Mouse (Mus musculus) ES-Bruce4 (cell line): Measurements from ENCODE around the gene Dgkz.

Experiments
- CTCF ChIP-seq: IDR thresholded peaks from one replicate; pipeline ENCODE4 v1.8.1; 2011; ENCODE audit warnings: low read depth, low read length
- EP300 ChIP-seq: IDR thresholded peaks from 2 replicates; pipeline ENCODE4 v1.6.1; 2011; ENCODE audit warnings: low read depth, low read length; ENCODE audit not compliant: insufficient read depth
- POLR2A ChIP-seq: IDR thresholded peaks from one replicate; pipeline ENCODE4 v1.8.1; 2011; ENCODE audit warnings: low read length; ENCODE audit not compliant: insufficient read depth

DNA sequence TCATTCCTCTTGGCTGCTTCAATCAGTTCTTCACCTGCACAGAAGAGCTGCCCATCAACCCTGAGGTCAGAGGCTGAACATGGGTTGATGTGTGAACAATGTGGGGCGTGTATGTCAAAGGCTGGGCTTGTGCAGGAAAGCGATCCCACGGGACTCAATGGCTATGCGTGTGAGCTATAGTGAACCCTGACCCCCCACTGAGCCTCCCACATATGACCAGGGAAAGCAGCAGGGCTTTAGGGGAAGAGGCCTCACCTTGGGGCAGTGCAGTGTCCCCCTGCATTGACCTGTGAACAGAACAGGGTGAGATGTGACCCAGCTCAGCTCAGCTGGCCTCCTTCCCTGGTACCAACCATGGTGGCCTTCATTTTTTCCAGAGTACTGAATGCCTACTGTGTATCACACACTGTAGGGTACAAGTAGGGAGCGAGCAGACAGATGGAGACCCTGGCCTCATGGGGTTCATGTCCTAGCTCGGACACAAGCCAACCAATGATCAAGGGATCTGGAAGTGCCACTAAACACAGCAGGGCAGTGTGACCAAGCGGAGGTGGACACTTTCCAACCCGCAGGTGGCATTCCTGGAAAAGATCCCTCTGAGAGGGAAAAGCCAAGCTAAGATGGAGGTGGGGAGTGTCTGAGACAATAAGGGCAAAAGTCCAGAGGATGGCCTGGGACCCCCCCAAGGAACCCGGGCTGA, 40.7 kb downstream of the Dgkz start:
- TF ChIP-seq EP300 (no peak), CTCF (no peak), POLR2A (no peak)
